Mouse (Mus musculus) splenic B cell, adult 2 months (primary cell): ENCODE data around the gene Trp53bp2.

Source experiments
- DNase-seq: peaks from one replicate; pipeline ENCODE4 v3.0.0-alpha.2; 2011; ENCODE audit warnings: low read depth, low spot score
- H3K27me3 ChIP-seq: 2 replicates; pipeline ENCODE4 v1.6.1; 2012; ENCODE audit warnings: mild to moderate bottlenecking, low read length, moderate library complexity, mixed read lengths; ENCODE audit not compliant: control insufficient read depth, poor library complexity, insufficient read depth, severe bottlenecking
- H3K36me3 ChIP-seq: 2 replicates; pipeline ENCODE4 v1.6.1; 2012; ENCODE audit warnings: mild to moderate bottlenecking, low read length, moderate library complexity, mixed read lengths; ENCODE audit not compliant: control insufficient read depth, poor library complexity, insufficient read depth, severe bottlenecking

The Trp53bp2 gene

DNA sequence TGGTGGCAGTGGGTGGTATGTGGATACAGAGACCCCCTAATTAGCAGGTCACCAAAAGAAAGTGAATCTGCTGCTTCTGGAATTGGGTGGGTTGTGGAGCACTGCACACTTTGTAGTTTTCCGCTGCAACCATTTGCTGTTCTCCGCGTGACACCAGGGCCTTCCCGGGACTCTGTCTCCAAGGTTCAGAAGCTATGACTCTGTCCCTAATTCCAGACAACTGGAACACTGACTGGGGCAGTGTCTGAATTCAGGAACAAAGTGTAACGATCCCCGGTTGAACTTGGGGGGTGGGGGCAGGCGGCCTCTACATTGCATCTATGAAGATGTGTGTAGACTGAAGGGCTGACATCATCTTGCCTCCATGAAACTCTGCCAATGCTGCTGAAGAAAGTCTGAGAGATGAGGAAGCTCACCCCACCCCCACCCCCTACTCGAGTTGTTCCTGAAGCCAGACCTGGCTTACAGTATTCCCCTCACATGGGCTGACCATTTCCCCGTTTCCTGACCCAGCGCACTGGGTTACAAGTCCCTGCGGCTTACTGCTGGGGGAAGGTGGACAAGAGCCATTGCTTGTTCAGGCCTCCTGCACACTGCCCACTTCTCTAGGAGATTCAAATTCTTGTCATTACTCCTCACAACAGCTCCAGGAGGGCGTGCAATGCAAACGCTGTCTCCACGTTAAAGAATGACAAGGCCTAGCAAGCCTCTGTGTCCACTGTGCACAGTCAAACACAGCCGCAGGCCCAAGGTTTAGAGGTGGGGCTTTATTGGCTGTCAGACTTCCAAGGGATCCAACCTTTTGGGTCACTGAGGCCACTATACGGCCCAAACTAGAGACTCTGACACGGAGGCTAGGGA, 85.5 kb downstream of the Trp53bp2 start:
- no peak for DNase-seq
- H3K27me3 ChIP-seq, result no peaks in the 10 kb centered on the region
- H3K36me3 ChIP-seq, result no peaks in the 10 kb centered on the region

DNA sequence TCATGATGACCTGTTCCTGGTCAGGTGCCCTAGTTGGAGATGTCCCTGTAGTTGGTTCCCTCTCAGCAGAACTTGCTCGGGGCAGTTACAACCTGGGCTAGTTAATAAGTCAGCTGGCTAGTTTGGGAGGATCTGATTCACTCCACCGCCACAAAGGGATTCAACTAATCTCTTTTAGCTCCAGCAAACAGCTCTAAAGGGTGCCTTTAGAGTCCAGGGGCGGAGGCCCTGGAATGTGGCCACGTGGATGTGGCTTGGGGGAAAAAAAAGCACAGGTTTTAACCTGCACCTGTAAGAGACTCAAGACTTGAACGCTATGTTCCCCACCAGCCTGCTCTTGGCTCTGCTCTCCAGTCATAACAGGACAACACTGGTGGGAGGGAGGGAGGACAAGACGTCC, 87.7 kb downstream of the Trp53bp2 start:
- H3K36me3 ChIP-seq, result no peaks in the 10 kb centered on the region
- no peaks in the 10 kb centered on the region for H3K27me3 ChIP-seq
- DNase-seq, result no peak

DNA sequence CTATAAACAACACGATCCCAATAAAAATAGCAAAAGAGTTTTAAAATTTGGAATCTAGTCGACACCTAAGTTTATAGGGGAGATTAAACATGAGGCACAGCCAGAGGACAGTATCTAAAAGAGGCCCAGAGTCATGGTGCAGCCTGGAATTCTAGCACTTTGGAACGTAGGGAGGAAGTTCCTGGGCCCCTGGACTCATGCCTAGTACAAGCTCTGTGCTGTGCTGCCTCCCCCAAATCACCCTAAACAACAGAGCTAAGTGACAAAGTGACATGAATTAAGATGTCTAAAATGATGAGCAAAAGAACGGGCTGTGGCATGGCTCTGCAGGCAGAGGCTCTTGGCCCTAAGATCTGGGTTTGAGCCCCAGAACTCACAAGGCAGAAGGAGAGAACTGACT, 88.8 kb downstream of the Trp53bp2 start:
- no peak for DNase-seq
- H3K36me3 ChIP-seq, result no peaks in the 10 kb centered on the region
- H3K27me3 ChIP-seq, result no peaks in the 10 kb centered on the region

DNA sequence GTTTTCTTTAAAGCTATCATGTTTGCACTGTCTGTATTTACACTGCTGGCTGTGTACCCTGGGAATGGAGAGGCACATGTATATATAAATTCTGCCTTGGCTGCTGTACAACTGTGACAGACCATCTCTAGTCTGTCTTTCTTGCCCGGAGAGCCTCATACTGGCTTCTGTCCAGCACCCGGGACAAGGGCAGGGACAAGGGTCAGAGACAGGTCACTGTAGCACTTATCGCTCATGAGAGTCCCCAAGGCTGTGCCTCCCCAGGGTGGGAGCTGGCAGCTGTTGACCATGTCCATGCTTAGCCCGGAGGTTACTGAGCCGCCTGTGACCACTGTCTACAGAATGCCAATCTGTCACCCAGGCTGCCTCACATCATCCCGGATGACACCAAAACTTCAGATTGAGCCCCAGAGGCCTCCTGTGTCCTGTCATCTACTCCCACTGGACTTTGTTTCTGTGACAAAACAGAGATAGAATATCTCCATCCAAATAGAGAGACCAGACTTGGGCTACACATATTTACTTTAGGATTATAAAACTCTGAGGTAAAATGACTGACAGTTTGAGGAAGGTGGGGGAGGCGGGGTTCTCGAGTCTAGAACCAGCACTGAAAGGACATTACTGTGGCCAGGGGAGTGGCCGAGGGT, 90.6 kb downstream of the Trp53bp2 start:
- Histone ChIP-seq H3K27me3 (no peaks in the 10 kb centered on the region), H3K36me3 (no peaks in the 10 kb centered on the region)
- DNase-seq, result no peak

DNA sequence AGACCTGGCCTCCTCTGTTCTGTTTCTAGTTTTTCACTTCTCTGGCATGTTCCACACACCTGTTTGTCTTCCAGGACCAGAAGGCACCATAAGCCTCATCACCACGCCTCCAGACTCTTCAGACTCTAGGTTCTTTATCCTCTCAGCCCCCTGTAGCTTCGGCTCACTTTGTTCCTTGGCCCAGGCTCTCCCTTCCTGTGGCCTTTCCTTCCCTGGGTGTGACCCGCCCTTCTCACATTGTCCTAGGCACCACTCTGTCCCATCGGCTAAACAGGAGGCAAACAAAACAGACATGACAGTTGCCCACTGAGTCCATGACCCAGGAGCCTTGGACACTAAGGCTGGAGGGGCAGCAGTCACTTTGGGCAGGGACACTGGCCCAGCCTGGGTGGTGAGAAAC, 91.3 kb downstream of the Trp53bp2 start:
- Histone ChIP-seq H3K36me3 (no peaks in the 10 kb centered on the region), H3K27me3 (no peaks in the 10 kb centered on the region)
- no peak for DNase-seq

DNA sequence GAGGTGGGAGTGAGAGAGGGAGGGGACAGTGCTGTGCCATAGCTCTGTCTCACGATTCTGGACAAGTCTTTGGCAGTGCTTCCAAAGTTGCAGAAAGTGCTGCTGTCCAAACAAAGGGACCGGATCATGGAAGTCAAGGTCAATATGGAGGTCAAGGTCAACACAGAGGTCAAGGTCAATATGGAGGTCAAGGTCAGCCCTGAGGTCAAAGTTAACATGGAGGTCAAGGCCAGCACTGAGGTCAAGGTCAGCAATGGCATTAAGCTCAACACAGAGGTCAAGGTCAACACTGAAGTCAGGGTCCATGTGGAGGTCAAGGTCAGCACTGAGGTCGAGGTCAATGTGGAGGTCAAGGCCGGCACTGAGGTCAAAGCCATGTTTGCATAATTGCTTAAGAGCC, 91.9 kb downstream of the Trp53bp2 start:
- H3K36me3 ChIP-seq, result no peaks in the 10 kb centered on the region
- H3K27me3 ChIP-seq, result no peaks in the 10 kb centered on the region
- DNase-seq, result no peak

DNA sequence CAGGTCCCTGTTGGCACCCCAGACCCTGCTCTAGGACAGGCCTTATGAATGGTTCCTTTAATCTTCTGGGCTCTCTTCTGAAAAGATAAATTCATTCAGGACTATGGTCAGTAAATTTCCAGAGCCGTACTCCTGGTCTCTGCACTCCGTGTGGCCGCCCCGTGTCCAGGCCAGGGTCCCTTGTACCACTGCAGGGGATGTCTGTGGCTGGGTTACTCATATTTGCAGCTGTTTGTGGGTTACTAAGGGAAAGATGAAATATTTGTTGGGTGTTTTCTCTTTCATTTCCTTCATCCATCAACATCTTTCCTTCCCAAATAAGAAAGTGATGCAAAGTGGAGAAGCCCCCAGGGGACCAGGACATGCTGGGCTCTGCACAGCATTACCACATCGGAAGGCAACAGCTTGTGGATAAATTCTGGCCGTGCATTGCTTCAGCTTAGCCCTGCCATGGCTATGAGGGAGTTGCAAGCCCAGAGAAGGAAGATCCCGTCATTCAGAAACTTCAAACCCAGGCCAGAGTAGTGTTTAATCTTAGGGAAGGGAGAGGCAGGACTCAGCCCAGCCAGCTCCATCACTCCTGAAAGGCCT, 92.9 kb downstream of the Trp53bp2 start:
- no peak for DNase-seq

DNA sequence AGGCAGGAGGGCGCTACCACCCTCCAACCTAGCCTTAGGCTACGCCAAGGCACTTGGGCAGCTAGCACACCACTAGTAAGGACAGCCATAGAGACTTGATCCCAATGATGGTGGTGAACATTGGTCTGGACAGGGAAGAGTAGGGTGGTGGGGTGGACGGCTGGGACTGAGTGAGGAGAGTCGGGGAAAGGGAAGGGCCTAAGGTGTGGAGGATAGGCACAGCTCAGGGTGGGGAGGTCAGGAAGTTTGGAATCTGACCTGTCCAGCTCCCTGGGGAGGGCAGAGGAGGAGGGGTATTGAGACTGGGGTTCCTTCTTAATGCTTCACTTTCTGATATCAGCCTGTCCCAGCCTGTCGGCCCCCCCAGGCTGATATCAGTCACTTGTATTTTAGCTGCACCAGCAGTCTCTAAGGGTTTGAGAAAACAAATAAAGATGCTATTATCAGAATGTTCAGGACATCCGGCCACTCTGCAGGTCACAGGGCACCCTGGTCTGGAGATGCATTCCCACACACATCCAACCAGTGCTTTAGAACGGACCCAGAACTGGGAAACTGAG, 93.6 kb downstream of the Trp53bp2 start:
- no peaks in the 10 kb centered on the region for H3K27me3 ChIP-seq
- no peak for DNase-seq
- no peaks in the 10 kb centered on the region for H3K36me3 ChIP-seq

More for the DNA sequence above, 92.9 kb downstream of the Trp53bp2 start:
- H3K36me3 ChIP-seq, result no peaks in the 10 kb centered on the region
- H3K27me3 ChIP-seq, result no peaks in the 10 kb centered on the region

DNA sequence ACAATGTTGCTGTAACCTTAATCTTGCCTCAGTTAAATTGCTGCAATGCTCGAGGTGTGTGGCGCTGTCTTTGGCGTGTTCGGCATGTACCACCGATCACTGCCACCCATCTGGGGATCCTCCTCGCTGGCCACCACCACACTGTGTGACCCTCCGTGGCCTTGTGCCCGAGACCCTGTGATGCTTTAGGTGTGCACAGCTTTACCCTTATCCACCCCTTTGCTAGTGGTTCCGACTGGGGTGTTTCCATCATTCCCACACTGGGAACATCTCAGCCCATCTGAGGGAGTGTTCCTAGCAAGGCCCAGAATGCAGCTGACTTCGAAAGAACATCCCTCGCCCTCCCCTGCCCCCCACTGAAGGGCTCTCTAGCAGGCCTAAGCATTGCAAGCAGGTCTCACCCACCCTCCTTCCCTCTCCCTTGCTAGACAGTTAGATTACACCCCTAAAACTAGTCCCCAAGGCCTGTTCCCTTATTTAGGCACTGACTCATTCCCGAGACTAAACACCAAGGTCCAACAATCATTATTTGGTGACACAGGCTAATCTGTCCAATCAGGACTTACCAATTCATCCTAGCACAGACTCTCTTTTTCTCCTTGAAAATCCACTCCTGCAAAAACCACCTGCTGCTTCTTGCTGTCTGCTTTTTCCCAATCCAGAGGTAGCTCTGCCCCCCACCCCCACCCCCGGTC, 94.4 kb downstream of the Trp53bp2 start:
- no peak for DNase-seq
- Histone ChIP-seq H3K36me3 (no peaks in the 10 kb centered on the region), H3K27me3 (no peaks in the 10 kb centered on the region)

DNA sequence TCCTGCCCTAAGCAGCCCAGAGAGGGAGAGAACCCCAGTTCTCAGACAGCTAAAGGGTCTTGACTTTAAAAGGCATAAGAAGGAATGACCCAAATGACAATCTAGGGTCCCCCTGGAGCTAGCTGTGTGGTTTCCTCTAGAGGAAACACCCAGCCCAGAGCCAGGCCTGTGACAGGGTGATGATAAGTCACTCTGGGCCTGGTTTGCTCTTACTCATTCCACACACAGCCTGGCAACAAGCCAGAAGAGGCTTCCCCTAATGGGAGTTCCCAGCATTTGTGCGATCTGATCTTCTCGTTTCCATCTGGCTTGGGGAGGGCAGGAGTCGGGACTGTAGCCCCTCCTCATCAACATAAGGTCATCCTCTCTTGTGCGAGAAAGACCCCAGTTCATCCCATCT, 95.3 kb downstream of the Trp53bp2 start:
- no peak for DNase-seq
- Histone ChIP-seq H3K27me3 (no peaks in the 10 kb centered on the region), H3K36me3 (no peaks in the 10 kb centered on the region)

DNA sequence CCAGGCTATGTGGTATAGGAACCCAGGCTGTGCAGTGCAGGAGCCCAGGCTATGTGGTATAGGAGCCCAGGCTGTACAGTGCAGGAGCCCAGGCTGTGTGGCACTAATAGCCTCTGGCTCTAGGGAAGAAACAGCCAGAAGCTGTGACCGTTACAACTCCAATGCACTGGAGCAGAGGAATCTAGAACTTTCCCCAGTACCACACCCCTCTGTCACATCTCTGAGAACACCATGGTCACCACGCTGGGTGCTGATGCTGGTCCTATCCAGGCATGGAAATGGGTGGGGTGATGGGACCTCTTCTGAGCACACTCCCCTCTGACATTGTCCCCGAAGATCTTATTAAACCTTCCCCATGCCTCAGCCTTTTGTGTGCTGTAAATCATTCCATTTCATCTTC, 96.3 kb downstream of the Trp53bp2 start:
- DNase-seq, result no peak
- no peaks in the 10 kb centered on the region for H3K27me3 ChIP-seq
- no peaks in the 10 kb centered on the region for H3K36me3 ChIP-seq

DNA sequence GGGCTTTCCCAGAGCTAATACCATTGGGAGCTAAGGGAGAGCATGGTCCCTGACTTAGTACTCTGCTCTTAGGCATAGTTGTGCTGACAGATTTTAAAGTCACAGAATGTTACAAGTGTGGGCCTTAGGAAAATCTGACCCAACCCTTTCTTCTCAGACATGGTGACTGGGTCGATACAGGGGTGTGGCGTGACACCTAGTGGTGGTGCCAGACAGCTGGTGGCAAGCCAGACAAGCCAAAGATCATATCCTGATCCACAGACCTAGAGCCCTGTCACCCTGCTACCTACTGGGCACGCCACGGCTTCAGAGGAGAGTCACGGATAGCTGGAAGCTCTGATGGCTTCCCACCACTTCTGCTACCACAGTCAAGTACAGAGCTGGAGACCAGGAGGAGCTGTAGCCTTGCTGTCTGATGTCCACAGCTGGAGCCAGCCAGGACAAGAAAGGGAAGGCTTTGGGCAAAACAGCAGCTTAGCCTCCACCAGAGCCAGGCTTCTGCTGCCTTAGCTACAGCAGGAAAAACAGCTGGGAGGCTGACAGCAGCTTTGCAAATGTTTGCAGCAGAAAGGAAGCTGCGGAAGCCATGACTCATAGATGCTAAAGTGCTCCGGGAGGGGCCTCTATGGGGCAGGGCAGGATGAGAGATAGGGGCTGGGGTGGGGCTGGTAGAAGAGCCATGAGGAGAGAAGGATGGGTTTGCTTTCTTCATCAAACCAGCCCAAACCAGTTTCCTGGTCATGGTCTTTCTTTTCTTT, 97.4 kb downstream of the Trp53bp2 start:
- Histone ChIP-seq H3K36me3 (no peaks in the 10 kb centered on the region), H3K27me3 (no peaks in the 10 kb centered on the region)
- DNase-seq, result no peak

DNA sequence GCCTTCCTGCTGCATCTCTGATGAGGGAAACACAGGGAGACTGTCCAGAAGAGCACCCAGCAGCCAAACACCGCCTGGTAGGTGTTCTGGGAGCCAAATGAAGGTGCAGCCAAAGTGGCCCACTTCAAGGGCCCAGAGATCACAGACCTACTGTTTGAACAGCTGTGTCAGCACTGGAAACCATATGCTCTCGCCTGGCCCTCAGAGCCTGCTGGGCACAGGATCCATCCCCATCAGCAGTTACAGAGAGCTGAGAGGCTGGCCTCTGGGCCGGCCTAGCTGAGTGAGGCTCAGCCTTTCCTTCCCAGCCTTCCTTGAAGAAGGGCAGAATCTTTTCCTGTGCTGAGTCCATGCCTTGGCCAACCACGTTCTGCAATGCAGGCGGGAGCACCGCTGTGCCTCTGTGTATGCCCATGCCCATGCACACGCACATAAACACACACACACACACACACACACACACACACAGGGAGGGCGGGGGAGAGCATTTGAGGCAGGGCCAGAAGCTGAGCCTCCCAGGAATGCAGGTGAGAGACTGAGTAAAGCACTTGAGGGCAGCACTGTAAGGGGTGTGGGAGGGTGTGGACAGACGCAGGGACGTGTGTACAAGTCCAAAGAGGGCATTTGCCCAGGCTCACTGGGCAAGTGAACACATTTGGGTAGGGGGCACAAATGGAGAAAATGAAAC, 100.3 kb downstream of the Trp53bp2 start:
- no peaks in the 10 kb centered on the region for H3K27me3 ChIP-seq
- no peaks in the 10 kb centered on the region for H3K36me3 ChIP-seq
- DNase-seq, result no peak

DNA sequence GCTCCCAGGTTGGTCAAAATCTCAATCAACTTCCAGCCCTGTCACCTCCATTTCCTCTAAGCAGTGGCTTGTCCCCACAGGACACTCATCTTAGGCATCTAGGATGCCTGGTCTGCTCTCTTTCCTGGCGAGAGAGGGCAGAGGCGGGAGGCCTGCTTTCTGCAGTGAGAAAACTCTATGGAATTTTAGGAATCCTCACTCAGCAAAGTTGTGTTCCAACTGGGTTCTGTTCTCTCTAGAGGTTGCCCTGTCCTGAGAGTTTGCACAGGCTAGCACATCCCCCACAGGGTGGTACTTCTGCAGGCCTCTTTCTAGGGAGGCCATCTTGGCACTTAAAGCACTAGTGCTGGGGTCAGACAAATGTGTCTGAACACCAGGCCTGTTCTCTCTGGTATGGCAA, 102.1 kb downstream of the Trp53bp2 start:
- Histone ChIP-seq H3K36me3 (no peaks in the 10 kb centered on the region), H3K27me3 (no peaks in the 10 kb centered on the region)
- DNase-seq, result no peak
